Mouse (Mus musculus): ENCODE data around the gene Map1a.

The Map1a gene

DNA sequence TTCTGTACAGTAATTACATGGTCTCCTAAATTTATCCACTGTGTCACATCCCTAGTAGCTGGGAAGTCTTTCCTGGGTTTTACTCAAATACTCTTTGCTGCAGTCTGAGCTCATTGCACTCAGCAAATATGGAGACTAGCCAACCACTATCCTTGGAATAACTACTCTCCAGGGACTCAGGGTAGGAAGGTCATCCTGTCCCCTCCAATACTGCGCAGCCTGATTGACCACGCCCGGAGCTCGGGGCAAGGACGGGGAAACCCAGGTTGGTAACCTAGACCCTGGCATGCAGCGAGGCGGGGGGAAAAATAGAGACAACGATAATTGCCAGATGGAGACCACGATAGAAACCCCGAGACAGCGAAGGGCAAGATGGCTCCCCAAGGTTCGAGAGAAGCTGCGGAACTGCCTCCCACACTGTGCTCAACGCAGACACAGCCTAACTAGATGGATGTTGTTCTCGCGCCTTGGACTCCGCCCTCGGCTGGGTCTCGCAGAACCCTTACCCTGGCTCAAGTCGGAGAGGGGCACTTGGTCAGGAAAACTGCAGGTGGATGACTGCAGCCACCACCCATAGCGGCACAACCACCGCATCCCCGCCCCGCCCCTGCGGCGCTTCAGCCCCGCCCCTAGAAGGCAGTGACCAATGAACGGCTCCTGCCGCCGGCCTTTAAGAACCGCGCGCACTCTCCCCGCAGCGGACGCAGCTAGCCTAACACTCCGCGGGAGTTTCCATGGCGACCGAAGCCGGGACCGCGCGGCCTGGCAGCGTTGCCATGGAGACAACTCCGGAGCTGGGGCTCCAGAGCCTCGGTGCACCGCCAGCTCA lies at the start of gene Map1a:
Gene Map1a (plus strand): TSS at position 700 of the 829 bp plus-strand sequence.
- ATAC-seq (ENCODE audit: insufficient number of reproducible peaks, low FRiP score, low TSS enrichment) = peak; percentile 94

DNA sequence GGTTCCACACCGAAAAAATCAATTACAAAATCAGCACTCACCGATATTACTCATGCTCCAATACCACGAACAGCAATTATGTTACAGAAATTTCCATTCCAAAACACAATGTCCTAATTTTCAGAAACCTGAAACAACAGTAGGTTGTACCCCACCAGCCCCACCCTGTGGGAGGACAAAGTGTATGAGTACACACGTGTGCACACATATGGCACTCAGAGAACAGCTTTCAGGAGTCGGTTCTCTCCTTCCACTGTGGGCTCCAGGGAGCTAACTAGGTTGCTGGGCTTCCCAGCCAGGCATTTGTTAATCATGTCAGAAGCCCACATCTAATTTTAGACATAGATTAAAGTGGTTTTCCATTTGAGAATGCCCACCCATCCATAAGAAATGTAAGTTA lies 45.3 kb upstream of the Map1a start:
- no peak for ATAC-seq (ENCODE audit: insufficient number of reproducible peaks, low FRiP score, low TSS enrichment)

GRCm38 (mm10) chr2:121249758-121250157 lies 39.6 kb upstream of the Map1a start:
- ATAC-seq (ENCODE audit: insufficient number of reproducible peaks, low FRiP score, low TSS enrichment) = no peak

GRCm38 (mm10) chr2:121268446-121268845 lies 21.0 kb upstream of the Map1a start:
- ATAC-seq (ENCODE audit: insufficient number of reproducible peaks, low FRiP score, low TSS enrichment) = no peak

- ATAC-seq (ENCODE audit: insufficient number of reproducible peaks, low FRiP score, low TSS enrichment) = peak; percentile 49; the same call in 1 of the 2 replicates
Observed at GRCm38 (mm10) chr2:121270521-121271235, 18.7 kb upstream of the Map1a start.

- ATAC-seq (ENCODE audit: insufficient number of reproducible peaks, low FRiP score, low TSS enrichment) = peak; percentile 100
Observed at GRCm38 (mm10) chr2:121271236-121271927, 18.0 kb upstream of the Map1a start, which contains the start of gene Trp53bp1. Trp53bp1 (minus strand) TSS chr2:121271407.

- no peak for ATAC-seq (ENCODE audit: insufficient number of reproducible peaks, low FRiP score, low TSS enrichment)
Observed at GRCm38 (mm10) chr2:121271928-121272516, 17.4 kb upstream of the Map1a start.

GRCm38 (mm10) chr2:121287850-121288249 lies 1.6 kb upstream of the Map1a start:
- ATAC-seq (ENCODE audit: insufficient number of reproducible peaks, low FRiP score, low TSS enrichment) = no peak

DNA sequence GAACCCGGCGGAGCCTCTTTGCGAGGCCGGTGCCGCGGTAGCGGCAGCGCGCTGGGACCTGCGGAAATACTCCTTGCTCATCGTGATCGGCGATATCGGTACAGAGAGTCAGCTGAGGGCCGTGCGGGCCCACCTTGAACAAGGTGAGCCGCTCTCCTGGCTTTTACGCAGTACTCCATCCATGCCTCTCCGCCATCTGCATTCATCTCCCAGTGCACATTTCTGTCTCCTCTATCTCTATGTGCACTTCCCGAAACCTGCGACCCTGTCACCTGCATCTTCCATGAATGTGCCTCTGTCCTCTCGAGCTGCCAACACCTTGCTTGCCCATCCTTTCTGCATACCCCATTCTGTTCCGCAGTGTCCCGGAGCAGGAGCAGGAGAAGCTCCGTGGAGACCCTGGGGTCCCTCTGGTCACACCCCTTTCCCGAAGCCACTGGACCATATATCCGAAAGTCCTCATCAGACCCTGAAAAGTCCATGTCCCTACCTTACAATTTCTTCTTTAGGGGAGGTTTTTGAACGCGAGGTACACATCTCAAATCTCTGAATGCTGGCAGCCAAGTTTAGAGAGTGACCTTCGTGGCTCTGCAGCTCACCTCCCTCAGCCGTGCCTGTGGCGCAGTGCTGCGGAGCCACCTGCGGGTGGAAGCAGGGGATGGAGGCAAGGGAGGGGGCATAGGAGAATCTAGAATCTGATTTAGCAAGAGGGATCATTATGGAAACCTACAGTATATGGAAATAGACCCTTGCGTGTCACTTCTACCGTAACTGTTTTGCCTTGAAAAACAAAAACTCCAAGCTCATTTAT lies 535 bp downstream of the Map1a start:
- ATAC-seq (ENCODE audit: insufficient number of reproducible peaks, low FRiP score, low TSS enrichment) = peak; percentile 22; the same call in 1 of the 2 replicates

GRCm38 (mm10) chr2:121292316-121293013 lies 3.1 kb downstream of the Map1a start:
- no peak for ATAC-seq (ENCODE audit: insufficient number of reproducible peaks, low FRiP score, low TSS enrichment)

GRCm38 (mm10) chr2:121294182-121294581 lies 4.8 kb downstream of the Map1a start:
- ATAC-seq (ENCODE audit: insufficient number of reproducible peaks, low FRiP score, low TSS enrichment) = no peak

DNA sequence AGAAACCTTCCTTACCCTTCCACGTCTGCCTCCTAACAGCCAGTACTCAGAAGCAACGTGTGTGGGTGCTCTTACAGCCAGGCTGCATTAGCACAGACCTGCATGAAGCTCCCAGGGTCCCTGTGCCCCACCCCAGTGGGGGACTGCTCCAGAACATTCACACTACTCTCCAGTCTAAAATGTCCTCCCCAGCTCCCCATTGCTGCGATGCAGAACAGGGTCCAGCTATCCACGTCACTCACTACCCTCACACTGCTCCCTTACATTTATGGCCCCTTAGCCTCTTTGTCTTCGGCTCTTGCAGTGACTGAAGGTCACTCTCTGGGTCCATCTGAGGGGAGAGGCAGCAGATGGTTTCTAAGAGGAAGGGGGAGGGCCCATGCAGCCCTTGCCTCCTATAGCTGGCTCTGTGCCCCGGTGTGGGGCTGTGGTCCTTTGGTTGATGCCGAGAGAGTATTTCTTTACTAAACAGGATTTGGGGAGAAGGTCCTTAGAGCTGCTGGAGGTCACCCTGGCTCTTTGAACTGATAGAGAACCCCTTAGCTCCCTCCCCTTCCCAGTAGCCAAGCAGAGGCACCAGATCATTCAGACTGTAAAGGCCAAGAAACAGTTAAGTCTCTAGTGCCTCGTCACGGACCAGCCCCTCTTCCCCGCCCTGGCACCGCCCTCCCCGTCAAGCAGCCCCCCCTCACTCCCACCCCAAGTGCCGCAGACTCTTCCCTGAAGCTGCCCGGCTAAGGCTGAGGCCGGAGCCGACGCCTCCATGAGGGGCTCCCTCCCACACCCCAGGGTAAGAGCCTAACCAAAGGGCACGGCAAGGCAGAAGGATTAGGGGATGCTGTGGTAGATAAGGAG lies 5.6 kb downstream of the Map1a start:
- ATAC-seq (ENCODE audit: insufficient number of reproducible peaks, low FRiP score, low TSS enrichment) = peak; percentile 51

GRCm38 (mm10) chr2:121295608-121296571 lies 6.5 kb downstream of the Map1a start:
- ATAC-seq (ENCODE audit: insufficient number of reproducible peaks, low FRiP score, low TSS enrichment) = no peak; the same call in 1 of the 2 replicates

DNA sequence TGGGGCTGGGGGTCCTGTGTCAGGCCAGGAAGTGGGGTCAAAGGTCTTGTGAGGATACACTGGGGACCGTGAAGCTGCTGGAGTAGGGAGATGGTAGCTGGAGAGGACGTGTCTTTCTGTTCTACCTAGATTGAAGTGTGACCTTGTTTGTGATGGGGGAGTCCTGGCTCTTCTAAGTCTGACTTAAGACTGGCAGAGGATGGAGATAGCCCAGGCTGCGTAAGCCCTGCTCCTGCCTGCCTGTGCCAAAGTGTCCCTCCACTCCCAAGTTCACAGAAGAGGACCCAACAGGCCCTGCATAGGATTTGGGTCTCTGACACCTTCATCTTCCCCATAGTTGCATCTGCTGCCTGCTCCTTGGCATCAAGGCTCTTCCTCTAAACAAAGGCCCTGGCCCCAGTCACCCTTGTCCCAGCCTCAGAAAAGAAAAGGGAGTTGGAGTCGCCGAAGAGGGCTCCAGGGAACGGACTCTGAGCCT lies 7.4 kb downstream of the Map1a start:
- ATAC-seq (ENCODE audit: insufficient number of reproducible peaks, low FRiP score, low TSS enrichment) = no peak

DNA sequence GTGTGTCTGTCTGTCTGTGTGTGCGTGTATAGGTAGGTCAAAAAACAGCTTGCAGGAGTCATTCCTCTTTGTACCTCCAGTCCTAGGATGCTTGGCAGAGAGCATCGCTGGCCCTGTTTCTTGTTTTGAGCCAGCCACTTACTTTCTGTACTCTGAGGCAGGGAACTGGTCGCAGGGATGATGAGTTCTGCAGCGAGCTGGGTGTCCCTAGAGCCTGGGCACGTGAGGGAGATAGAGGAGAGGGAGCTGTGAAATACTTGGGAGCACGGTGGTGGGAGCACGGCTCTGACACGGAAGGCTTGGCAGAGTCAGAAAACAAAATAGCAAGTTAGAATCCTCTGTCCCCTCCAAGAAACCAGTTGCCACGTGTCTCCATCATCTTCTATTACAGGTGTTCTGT lies 8.3 kb downstream of the Map1a start:
- no peak for ATAC-seq (ENCODE audit: insufficient number of reproducible peaks, low FRiP score, low TSS enrichment)

- no peak for ATAC-seq (ENCODE audit: insufficient number of reproducible peaks, low FRiP score, low TSS enrichment)
Observed at GRCm38 (mm10) chr2:121298131-121298530, 8.7 kb downstream of the Map1a start.

GRCm38 (mm10) chr2:121299471-121299870 lies 10.1 kb downstream of the Map1a start:
- no peak for ATAC-seq (ENCODE audit: insufficient number of reproducible peaks, low FRiP score, low TSS enrichment)
